Mouse (Mus musculus): ENCODE measurements around the gene Cpsf6.

Gene Cpsf6

DNA sequence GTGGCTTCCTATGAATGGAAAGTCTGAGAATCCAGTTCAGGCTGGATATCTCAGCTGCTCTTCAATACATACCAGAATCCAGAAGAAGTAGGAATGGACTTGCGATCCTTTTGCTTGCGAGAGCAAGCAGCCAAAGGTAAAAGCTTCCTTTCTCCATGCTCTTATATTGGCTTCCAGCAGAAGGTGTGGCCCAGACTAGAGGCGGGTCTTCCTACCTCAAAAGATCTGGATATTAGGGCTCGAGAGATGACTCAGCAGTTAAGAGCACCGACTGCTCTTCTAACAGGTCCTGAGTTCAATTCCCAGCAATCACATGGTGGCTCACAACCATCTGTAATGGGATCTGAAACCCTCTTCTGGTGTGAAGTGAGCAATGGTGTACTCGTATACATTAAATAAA lies at the start of gene Cpsf6:
Cpsf6 (minus strand) TSS at position 108 of the 400 bp plus-strand sequence.
- DNase-seq (ENCODE audit: low read depth, low spot score): no peak

DNA sequence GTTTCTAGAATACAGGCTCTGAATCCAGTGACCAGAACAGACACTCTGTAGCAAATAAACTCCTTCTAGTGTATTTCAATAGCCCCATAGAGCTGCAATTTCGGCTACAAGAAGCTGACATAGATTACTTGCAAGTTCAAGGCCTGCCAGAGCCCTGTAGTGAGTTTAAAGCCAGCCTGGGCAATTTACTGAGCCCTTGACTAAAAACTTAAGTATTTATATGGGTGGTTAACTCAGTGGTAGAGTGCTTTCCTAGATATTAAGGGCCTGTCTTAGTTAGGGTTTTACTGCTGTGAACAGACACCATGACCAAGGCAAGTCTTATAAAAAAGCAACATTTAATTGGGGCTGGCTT lies 46.8 kb upstream of the Cpsf6 start:
- DNase-seq (ENCODE audit: low read depth, low spot score): no peak

DNA sequence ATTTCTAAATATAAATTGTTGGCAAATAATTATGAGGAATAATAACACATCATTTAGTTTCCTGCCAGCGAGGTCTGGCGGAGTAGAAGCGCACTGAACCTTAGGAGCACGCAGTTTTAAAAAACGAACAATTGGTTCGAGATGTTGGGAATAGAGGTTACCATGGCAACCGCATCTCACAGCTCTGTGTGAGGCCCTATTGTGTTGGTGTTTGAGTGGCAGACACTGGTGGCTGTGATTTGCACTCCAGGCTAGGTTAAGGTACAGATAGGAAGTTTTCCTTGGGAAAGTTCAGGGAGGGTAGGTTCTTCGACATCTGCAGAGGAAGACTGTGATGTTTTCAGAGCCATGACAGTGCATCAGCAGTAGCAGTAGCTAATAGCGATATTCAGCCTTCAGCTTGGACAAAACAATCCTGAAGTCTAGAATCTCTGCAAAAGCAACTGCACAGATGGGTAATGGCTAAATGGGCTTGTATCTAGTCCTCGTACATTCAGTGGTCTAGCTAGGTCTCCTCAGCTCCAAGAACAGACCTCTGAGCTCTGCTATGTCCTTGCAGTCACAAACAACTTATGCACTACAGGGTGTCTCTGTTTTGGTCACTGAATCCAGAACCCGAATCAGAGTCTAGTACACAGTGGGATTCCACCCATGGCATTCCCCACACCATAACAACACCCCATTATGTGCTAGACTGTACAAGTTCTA lies 46.2 kb upstream of the Cpsf6 start:
- DNase-seq (ENCODE audit: low read depth, low spot score): no peak

DNA sequence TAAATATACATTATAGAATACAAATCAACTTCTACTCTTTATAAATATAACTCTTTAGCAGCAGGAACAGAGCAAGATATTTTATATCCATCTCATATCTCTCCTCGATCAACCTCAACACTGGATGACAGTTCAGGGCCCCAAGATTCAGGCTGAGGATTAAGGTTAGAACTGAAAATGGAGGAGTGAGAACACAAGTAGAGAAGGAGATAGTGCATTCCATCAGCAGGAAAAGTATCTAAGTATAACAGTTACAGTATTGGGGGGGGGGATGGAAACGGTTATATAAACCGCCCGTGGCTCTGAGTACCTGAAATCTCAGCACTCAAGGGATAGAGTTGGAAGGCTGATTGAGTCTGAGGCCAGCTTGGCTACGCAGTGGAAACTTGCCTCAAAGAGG lies 45.2 kb upstream of the Cpsf6 start:
- DNase-seq (ENCODE audit: low read depth, low spot score): no peak

DNA sequence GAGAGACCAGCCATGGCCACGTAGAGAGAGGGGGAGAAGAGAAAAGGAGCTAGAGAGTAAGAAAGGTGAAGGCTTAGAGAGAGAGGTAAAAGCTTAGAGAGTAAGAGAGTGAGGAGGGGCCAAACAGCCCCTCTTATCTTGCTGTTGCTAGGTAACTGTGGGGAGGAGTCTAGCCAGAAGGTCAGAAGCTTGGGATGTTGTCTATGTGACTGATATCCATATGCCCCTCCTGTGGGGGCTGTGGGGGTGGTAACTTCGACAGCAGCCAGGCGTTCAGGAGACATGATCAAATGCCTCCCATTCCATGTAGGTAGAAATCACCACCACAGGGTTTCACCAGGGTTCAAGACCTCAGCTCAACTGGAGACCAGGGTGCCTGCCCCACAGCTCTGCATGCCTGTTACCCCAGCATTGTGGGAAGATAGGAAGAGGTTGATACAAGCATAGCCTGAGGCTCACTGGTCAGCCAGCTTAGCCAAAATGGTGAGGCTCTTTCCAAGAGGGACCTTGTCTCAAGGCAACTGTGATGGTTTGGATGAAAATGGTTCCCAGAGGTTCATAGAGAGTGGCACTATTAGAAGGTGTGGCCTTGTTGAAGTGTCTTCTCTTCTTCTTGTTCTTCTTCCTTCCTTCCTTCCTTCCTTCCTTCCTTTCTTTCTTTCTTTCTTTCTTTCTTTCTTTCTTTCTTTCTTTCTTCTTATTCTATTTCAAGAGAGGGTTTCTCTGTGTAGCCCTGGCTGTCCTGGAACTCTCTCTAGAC lies 44.5 kb upstream of the Cpsf6 start:
- DNase-seq (ENCODE audit: low read depth, low spot score): no peak

DNA sequence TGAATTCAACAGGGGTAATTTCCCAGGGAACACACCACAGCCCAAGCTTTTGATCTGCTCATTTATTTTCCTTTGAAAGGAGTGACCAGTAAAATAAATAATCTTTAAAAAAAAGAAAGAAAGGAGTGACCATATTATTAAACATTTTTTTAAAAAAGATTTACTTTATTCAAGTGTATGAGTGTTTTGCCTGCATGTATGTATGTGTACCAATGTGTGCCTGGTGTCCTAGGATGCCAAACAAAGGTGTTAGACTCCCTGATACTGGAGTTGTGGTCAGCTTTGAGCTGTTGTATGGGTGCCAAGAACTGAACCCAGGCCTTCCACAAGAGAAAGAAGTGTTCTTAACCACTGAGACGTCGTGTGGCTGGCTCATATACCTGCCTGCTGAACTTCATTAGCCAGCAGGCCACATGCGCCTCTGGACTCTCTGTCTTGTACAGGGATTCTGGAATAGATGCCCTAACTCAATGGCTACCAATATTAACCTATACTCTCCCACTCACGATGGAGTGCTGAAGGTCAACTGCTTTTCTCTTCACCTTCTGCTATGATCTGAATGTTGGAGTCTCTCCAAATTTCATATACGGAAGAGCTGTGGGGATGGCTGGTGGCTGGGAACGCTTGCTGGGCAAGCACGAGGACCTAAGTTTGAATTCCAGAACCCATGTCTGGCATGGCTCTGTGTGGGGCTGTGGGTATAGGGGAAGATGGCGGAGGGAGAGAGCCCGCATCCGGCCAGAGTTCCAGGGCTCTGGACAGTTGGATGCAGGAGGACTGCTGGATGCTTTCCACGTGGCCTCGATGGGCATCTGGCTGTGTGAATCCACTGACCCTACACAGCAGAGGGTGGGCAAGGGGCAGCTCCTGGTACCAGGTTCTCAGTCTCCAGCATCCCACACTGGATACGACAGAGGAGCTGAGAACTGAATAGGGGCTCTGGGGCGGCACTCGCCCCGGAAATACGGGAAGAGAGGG lies 43.5 kb upstream of the Cpsf6 start:
- DNase-seq (ENCODE audit: low read depth, low spot score): no peak

DNA sequence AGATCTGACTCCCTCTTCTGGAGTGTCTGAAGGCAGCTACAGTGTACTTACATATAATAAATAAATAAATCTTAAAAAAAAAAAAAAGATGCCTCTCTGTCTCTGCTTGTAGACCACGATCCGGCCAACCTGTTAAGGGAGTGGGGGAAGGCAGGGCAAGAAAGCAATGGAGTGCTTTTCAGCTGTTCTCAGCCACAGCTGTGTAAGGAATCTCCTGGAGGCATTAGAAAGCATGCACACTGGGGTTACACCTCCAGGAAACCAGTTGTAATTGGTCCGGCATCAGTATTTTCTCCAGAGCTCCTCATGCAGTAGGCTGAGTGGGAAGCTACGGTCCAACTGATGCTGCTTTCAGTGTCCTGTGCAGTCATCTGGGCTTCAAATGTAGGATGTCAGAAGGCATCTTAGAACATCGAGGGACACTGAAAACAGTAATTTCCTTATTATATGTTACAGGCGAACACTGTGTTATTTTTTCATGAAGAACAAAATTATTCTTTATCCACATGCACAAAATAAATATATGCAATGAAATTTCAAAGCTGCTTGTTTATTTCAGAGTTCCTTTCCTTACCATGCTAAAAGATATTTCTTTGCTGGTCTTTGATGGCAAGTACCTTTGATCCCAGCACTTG lies 42.5 kb upstream of the Cpsf6 start:
- no peak for DNase-seq (ENCODE audit: low read depth, low spot score)

DNA sequence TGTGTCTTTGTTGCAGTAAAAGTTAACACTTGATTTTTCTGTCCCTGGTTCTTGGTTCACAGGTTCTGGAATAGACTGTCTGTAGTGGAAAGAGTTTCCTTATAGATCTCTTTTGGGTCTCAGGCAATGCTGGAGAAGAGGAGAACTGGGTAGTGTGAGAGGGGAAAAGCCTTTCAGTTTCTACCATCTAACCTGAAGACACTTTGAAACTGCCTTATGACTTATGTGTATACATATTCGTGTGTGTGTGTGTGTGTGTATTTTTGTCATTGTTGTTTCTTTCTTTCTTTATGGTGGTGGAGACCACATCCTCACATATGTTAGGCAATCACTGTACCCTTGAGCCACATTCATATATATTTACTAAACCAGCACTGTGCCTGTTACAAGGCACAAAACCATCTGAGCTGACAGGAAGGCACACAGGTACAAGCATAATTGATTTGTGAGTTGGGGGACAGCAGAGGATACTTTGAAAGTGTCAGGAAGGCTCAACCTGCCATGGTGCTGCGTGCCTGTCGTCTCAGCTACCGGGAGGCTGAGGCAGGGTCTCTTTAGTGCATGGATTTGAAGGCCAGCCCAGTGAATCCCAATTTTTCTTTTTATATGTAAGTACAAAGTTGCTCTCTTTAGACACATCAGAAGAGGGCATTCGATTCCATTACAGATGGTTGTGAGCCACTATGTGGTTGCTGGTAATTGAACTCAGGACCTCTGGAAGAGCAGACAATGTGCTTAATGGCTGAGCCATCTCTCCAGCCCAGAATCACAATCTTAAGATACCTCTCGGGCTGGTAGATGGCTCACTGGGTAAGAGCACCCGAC lies 41.7 kb upstream of the Cpsf6 start:
- no peak for DNase-seq (ENCODE audit: low read depth, low spot score)

DNA sequence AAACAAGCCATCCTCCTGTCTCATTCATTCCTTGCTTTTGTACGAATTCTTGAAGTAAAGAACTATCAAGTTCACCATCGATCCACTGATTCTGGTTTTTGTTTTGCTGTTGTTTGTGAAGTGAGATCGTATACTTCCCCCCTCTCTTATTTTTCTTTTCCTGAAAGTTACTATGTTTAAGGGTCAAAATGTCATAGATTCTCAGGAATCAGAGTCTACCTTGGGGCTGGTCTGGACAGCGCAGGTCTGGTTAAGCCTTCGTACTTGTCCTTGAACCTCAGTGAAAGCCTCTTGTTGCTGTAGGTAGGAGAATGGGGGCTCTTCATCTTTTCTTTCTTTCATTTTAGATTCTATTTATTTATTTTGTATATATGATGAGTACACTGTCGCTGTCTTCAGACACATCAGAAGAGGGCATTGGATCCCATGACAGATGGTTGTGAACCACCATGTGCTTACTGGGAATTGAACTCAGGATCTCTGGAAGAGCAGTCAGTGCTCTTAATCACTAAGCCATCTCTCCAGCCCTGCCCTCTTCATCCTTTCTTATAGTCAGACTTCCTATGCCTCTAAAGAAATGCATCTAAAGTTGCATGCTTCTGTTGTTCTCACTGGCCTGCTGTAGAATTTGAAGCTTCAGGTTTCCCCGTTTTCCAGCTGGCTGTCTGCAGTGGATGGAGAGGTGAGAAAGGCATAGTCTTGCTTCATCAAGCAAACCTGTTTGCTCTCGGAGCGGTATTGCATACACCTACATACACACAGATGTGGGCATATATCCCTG lies 40.9 kb upstream of the Cpsf6 start:
- no peak for DNase-seq (ENCODE audit: low read depth, low spot score)

DNA sequence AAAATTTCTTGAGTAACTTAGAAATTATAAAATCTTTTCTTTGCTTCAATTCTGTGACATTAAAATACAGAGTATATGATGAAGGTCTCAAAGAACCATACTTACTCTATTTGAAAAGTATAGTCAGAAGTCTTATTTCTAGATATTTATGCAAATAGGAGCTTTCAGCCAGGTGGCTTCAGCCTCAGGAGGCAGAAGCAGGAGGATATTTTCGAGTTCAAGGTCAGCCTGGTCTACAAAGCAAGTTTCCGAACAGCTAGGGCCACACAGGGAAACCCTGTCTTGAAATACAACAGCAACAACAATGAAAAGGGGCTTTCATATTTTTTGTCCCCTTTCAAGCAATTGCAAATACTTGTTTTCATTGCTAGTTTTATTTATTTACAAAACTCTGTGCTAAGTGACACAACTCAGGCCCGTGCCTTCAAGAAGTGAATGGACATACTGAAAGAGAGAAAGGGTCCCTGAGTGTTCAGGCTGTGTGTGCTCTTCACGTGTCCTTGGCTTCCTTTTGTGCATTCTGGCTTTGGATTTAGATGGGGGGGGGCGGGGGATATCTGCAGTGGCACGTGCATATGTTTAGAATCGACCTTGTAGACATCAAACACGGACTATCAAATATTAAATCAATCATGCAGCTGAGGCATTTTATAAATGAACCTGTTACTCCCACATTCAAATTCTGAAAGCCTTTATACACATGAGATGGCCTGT lies 39.9 kb upstream of the Cpsf6 start:
- no peak for DNase-seq (ENCODE audit: low read depth, low spot score)

DNA sequence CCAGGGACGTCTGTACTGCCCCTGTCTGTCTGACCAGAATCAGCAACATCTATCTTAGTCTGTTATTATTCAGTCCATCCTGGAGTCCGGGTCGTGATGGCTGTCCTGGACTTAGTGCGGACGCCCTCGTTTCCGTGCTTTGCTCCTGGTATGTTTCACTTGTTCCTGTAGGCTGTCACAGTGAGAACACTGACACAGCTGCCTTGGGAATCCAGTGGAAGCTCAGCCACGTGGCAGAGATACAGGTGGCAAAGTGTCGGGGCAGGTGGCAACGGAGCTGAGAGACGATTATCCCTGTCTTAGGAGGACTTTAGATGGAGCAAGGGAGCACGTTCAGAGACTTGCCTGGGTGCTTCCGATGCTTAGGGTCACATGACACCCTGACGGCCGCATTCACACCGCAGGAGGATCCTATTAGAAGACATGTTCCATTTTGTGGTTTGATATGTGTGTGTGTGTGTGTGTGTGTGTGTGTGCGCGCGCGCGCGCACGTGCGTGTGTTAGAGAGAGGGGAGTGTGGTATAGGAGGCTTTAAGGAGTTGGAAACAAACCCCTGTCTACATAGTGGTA lies 38.9 kb upstream of the Cpsf6 start:
- no peak for DNase-seq (ENCODE audit: low read depth, low spot score)

DNA sequence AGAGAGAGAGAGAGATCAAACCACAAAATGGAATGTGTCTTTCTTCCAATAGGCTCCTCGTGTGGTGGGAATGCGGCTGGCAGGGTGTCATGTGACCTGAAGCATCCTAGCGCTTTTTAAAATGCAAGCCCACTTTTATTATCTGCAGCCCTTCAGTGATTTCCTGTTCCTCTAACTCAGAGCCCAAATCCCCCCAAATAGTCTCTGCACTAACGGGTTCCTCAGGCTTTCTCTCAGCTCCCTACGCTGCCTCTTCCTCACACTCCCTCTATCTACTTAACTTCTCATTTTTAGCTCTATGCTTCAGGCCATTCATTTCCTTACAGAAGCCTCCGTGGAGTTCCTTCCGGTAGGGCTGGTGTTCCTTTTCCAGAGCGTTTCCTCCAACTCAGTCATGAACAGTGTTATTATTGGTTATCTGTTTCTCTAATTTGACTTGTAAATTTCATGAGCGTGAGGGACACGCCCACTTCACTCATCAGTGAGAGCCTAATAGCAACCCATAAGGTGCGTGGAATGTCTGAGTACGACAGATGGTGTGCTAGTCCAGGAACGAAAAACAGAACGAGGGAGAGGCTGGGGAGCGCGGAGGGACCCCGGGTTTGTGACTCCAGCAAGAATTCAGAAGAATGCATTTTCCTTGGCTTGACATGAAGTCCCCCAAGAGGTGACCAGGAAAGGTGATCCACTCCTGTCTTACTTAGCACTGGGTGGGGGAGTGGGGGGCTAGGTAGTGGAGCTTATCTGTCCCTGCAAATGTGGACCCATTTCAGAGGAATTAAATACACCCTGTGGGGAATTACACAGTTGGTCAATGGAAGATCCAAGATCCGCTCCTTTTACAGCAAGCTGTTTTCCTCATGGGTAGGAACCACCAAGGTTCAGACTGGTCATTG lies 38.2 kb upstream of the Cpsf6 start:
- DNase-seq (ENCODE audit: low read depth, low spot score): no peak

DNA sequence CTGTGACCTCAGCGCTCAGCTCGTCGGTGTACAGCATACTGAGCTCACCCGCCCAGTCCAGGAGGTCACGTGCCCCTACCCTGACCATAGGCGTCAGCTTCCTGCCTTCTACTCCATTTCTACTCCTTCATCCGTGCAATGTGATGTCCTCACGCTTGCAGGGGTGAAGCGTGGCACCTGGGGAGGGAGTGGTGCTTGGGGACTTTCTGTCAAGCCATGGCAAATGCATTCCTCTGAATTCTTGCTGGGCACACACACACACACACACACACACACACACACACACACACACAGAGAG lies 37.6 kb upstream of the Cpsf6 start:
- DNase-seq (ENCODE audit: low read depth, low spot score): no peak

DNA sequence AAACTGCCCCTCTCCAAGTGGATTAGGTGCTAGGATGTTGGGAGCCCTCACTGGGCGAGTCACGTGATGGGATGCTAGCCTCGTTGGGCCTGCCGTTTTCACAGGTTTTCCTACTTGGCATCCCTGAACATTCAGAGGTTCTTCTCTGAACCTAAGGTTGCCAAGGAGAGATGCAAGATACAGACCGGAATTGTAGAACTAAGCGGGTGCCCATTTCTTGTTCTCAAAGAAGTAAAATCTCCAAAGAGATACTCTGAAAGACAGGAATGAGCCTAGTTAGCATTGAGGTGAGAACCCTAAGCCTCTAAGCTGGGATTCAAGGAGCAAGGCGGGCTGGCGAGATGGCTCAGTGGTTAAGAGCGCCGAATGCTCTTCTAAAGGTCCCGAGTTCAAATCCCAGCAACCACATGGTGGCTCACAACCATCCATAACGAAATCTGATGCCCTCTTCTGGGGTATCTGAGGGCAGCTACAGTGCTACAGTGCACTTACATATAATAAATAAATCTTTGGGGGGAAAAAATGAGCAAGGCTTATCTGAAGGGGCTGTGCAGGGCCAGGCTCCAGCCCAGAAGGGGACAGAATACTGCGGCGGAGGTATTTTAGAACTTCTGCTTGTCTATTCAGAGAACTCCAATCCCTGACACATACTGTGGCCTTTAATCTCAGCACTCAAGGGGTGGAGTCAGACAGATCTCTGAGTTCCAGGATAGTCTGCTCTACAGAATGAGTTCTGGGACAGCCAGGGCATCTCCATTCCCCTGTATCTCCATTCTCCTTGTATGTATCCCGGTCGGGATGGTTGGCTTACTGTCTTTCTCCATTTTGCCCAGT lies 37.0 kb upstream of the Cpsf6 start:
- no peak for DNase-seq (ENCODE audit: low read depth, low spot score)

DNA sequence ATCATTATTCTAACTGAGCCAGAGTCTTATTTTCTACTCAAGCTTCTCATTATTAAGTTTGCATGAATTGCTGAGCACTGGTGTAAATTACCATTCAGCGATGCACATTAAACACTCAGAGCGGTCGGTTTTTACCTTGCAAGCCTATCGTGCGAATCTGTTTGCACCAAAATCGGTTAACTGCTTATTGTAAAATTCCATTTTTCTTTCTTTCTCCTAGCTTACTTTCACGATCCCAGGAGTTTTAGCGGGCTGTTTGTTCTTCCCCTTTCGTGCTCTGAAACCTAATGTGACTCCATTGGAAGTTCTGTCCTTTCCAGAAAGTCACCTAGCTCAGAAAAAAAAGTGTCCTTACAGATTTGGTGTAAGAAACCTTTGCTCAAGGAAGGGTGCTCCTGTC lies 36.3 kb upstream of the Cpsf6 start:
- no peak for DNase-seq (ENCODE audit: low read depth, low spot score)

DNA sequence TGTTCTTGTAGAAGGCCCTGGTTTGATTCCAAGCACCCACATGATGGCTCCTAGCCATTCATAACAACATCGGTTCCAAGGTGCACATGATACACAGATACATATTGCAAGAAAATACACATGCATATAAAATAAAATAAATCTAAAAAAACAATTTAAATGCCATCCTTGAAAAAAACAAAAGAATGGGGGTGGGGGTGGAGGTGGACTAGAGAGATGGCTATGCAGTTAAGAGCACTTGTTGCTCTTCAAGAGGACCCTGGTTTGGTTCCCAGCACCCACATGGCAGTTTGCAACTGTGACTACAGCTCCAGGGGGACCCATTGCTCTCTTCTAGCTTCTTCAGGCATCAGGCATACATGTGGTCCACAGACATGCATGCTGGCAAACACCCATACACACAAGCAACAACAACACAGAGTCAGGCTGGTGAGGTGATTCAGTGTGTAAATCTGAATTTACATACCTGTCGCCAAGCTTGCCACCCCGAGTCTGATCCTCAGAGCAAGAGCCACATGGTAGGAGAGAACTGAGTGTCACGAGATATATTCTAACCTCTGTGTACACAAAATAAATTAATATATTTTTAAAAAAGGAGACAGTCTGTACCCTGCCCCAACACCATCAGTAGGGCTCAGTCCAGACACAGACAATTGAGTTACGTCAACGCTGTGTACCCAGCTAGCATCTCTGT lies 35.7 kb upstream of the Cpsf6 start:
- no peak for DNase-seq (ENCODE audit: low read depth, low spot score)

DNA sequence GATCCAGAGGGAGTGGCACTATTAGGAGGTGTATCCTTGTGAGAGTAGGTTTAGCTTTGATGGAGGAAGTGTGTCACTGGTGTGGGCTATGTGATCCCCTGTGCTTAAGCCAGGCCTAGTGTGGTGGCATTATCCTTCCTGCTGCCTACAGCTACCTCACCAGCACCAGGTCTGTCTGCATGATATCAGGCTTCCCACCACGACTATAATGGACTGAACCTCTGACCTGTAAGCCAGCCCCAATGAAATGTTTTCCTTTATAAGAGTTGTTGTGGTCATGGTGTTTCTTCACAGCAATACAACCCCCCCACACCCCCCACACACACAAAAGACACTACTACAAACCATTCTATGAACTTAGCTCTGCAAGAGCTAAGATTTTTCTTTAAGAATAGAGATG lies 34.9 kb upstream of the Cpsf6 start:
- DNase-seq (ENCODE audit: low read depth, low spot score): no peak

All from retina, postnatal 7 days (tissue).